Mouse (Mus musculus) liver, embryonic 16.5 days (tissue): ENCODE measurements around the gene Blzf1. TPM values are rescaled to one million over a fixed set of nuclear protein-coding genes. Genes with fewer than 3 reads are reported as not detected.

Source experiments
- polyA plus RNA-seq: library from polyadenylated mRNA; unstranded; fragments of >200 nt; fragmentation: Nextera tagmentation; extraction: Ambion mirVana; gene quantifications from 2 replicates; pipeline ENCODE4 v1.2.1, GENCODE M21; 2015

Gene Blzf1
- polyA plus RNA-seq, 1 experiment from 2014 or later = 8.8 TPM

Other genes with a start within 250 kb of the Blzf1 start
- gene Sell, start 245.5 kb downstream of the Blzf1 start, polyA plus RNA-seq = 11.8 and 13.4 TPM in 2 replicates
- 0.75 and 1.2 TPM in 2 replicates for gene Selp, start 192.2 kb downstream of the Blzf1 start, polyA plus RNA-seq
- 15.3 and 19.1 TPM in 2 replicates for gene F5, start 155.7 kb downstream of the Blzf1 start, polyA plus RNA-seq
- gene Slc19a2, start 58.4 kb downstream of the Blzf1 start, polyA plus RNA-seq = 28.4 and 32.5 TPM in 2 replicates
- 2.1 and 2.6 TPM in 2 replicates for gene Ccdc181, start 31.9 kb downstream of the Blzf1 start, polyA plus RNA-seq
- 8.5 and 9.4 TPM in 2 replicates for gene Nme7, start 3.4 kb downstream of the Blzf1 start, polyA plus RNA-seq
- 17.7 and 20.3 TPM in 2 replicates for gene Atp1b1, start 150.9 kb upstream of the Blzf1 start, polyA plus RNA-seq